Mouse (Mus musculus): ENCODE data around the gene 9430097D07Rik.

DNA sequence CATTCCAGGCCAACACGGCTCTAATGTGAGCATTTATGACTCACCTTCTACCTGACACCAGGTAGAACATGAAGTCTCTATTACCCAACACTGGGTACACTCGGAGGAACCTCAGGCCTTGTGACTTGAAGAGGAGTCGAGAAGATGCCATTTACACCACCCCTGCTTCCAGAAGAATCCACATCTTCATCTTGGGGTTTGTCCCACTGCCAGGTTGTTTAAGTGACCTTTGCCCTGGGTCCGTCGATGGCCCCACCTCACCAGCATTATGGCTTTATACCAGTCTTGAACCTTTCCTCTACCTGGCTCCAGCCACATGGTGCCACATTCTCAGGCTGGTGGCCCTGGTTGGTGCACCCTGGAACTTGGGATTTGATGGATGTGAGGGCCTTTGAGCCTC is 21.8 kb upstream of the 9430097D07Rik start:
- no peak for TF ChIP-seq POLR2A (IDR thresholded peaks at IDR 0.05; ENCODE audit: extremely low read depth, insufficient read depth, low read length)
- no peak for TF ChIP-seq CTCF (IDR thresholded peaks at IDR 0.05; ENCODE audit: low read depth, low read length)

All from liver, adult 2 months (tissue).